Mouse (Mus musculus) ES-E14 (cell line): ENCODE results near the gene Cdkn1a. TPM values are rescaled to one million over a fixed set of nuclear protein-coding genes. Genes with fewer than 3 reads are reported as not detected.

Experiments used
- DNase-seq: peaks from one replicate; pipeline ENCODE4 v3.0.0-alpha.2; 2013; ENCODE audit warnings: low read depth, low spot score
- H3K27ac ChIP-seq: 2 replicates; pipeline ENCODE4 v1.5.1; 2012; ENCODE audit warnings: low read depth, mild to moderate bottlenecking, low read length, moderate library complexity, mixed read lengths; ENCODE audit not compliant: poor library complexity, insufficient read depth, severe bottlenecking
- H3K36me3 ChIP-seq: 2 replicates; pipeline ENCODE4 v1.6.1; 2012; ENCODE audit warnings: mild to moderate bottlenecking, low read length, moderate library complexity, mixed read lengths; ENCODE audit not compliant: control insufficient read depth, poor library complexity, insufficient read depth, severe bottlenecking
- H3K4me1 ChIP-seq, 2 experiments: fragments of 150-350 bp in 1 of 2; sonication (generic) in 1 of 2; 2 replicates each; pipeline ENCODE4 v1.6.1; 2012; ENCODE audit warnings: low read length in 2 of 2, mild to moderate bottlenecking in 1 of 2, mixed read lengths in 1 of 2; ENCODE audit not compliant: control insufficient read depth in 2 of 2, insufficient read depth in 2 of 2, poor library complexity in 1 of 2
- H3K4me3 ChIP-seq, 2 experiments: fragments of 150-350 bp in 1 of 2; sonication (generic) in 1 of 2; 2 replicates each; pipeline ENCODE4 v1.5.1; 2012; ENCODE audit warnings: low read length in 2 of 2, low read depth in 1 of 2, mild to moderate bottlenecking in 1 of 2, mixed read lengths in 1 of 2; ENCODE audit not compliant: insufficient read depth in 1 of 2, poor library complexity in 1 of 2, severe bottlenecking in 1 of 2
- H3K9ac ChIP-seq: 2 replicates; pipeline ENCODE4 v1.6.1; 2012; ENCODE audit warnings: low read depth, mild to moderate bottlenecking, low read length, mixed read lengths; ENCODE audit not compliant: poor library complexity, insufficient read depth, severe bottlenecking
- H3K9me3 ChIP-seq: fragments of 150-350 bp; sonication (generic); 2 replicates; pipeline ENCODE4 v1.6.1; 2012; ENCODE audit warnings: low read depth, mild to moderate bottlenecking, low read length; ENCODE audit not compliant: control insufficient read depth, insufficient read depth
- CHD2 ChIP-seq: IDR thresholded peaks from 2 replicates; pipeline ENCODE4 v1.6.1; 2014; ENCODE audit warnings: mild to moderate bottlenecking, low read depth, low read length, inconsistent platforms
- HCFC1 ChIP-seq: IDR thresholded peaks from 2 replicates; pipeline ENCODE4 v1.6.1; 2012; ENCODE audit warnings: low read length, inconsistent platforms, borderline replicate concordance; ENCODE audit not compliant: insufficient read depth
- MAFK ChIP-seq: IDR thresholded peaks from 2 replicates; pipeline ENCODE4 v1.6.1; 2014; ENCODE audit warnings: mild to moderate bottlenecking, low read depth, low read length, inconsistent platforms; ENCODE audit not compliant: insufficient read depth
- ZC3H11A ChIP-seq: IDR thresholded peaks from 2 replicates; pipeline ENCODE4 v1.6.1; 2012; ENCODE audit warnings: low read depth, mild to moderate bottlenecking, inconsistent platforms, low read length, borderline replicate concordance
- ZNF384 ChIP-seq: IDR thresholded peaks from 2 replicates; pipeline ENCODE4 v1.6.1; 2012; ENCODE audit warnings: low read depth, low read length, inconsistent platforms
- in situ Hi-C, 2 experiments: fragments of 600-800 bp; cut with MboI; formaldehyde crosslinking; loops; one replicate each; pipeline ENCODE4 v1.15.1; 2025; ENCODE audit warnings: low sequenced_read_pairs in 2 of 2, inconsistent platforms in 1 of 2; ENCODE audit not compliant: unreplicated experiment in 2 of 2
- total RNA-seq: library from RNA; depleted of rRNA; stranded (reverse); fragments of 300-350 nt; gene quantifications from 2 replicates; pipeline ENCODE4 v1.2.3, GENCODE M21; 2012

Gene Cdkn1a
- total RNA-seq, 1 experiment, result 32.3 TPM

DNA sequence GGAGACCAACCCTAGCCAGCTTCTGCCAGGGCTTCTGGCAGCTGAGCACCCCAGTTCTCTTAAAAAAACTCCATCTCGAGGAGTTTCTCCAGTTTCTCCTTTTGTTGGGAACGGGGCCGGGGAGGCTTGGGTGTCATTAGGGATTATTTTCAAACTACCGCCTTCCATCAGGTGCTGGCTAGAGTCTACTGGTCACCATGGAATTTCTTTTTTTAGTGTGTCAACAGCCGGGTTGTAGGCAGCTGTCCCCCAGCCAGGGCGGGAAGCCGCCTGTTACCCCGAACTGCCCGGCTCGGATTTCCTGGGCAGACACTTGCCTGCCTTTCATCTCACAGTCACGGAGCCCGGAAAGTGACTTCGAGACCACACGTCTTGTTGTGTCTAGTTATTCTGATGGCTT is 40.0 kb upstream of the Cdkn1a start:
- no peak overlapping the region for H3K4me3 ChIP-seq
- DNase-seq, result no peak
- H3K9ac ChIP-seq, result no peak overlapping the region
- in situ Hi-C loops, result no loop called here
- peaks cover 0 to 22% of the 10 kb centered on the region in 2 experiments; a peak in 2 of 4 replicates for H3K4me1 ChIP-seq
- H3K27ac ChIP-seq, result no peak overlapping the region
- peaks cover 6% of the 10 kb centered on the region for H3K36me3 ChIP-seq
- TF ChIP-seq ZC3H11A (no peak), CHD2 (no peak), HCFC1 (no peak), ZNF384 (no peak), MAFK (no peak)
- no peaks in the 10 kb centered on the region for H3K9me3 ChIP-seq

DNA sequence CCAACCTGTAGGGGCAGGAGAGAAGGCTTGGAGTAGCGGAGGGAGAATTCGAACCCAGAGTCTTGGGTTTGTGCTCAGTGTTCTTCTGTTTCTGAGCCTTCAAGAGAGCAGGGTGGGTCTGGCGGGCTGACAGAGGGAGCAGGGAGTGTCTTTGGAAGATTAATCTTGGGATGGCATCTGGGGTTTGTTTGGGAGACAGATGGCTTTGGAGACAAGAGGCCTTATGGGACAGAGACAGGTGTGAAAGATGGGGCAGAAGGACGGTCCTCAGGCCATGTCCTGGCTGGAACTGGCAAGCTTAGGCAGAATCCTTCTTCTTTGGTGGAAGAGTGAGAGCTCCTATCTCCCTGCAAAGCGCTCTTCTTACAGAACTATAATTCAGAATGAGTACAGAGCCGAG is 37.7 kb upstream of the Cdkn1a start:
- no peaks in the 10 kb centered on the region for H3K36me3 ChIP-seq
- no peak overlapping the region for H3K27ac ChIP-seq
- TF ChIP-seq CHD2 (no peak), ZNF384 (no peak), ZC3H11A (no peak), HCFC1 (no peak), MAFK (no peak)
- peaks cover 11 to 36% of the 10 kb centered on the region in 2 experiments for H3K4me1 ChIP-seq
- in situ Hi-C loops, result no loop called here
- H3K9me3 ChIP-seq, result no peaks in the 10 kb centered on the region
- H3K4me3 ChIP-seq, result no peak overlapping the region
- no peak for DNase-seq
- H3K9ac ChIP-seq, result no peak overlapping the region

- no peak for DNase-seq
- Histone ChIP-seq H3K36me3 (no peaks in the 10 kb centered on the region), H3K4me1 (peaks cover 12 to 40% of the 10 kb centered on the region in 2 experiments), H3K9ac (no peak overlapping the region; the same call in 1 of the 2 replicates), H3K4me3 (no peak overlapping the region), H3K9me3 (no peaks in the 10 kb centered on the region), H3K27ac (no peak overlapping the region)
- in situ Hi-C loops, result no loop called here
- TF ChIP-seq ZNF384 (no peak), HCFC1 (no peak)
Measured at GRCm38 (mm10) chr17:29053841-29054240, 36.9 kb upstream of the Cdkn1a start.

DNA sequence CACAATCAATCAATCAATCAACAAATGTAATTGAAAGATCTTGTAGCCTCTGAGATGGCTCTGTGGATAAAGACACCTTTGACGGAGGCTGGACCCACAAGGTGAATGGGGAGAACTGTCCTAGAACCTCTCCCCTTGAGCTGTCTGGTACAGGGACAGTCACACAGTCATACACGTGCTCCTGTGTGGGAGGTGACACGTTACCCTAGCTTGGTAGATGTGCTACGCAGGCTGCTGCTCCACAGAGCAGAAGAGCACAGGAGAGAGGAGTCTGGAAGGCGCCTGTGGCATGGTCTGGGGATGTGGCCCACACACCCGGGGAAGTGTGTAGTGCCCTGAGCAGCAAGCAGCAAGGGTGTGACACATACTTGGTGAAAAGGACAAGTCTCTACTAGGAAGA is 36.3 kb upstream of the Cdkn1a start:
- Histone ChIP-seq H3K4me3 (no peak overlapping the region), H3K9me3 (no peaks in the 10 kb centered on the region), H3K27ac (peak overlapping the region; percentile 49; the same call in 1 of the 2 replicates), H3K9ac (no peak overlapping the region), H3K4me1 (peaks cover 14 to 40% of the 10 kb centered on the region in 2 experiments), H3K36me3 (0 out of 2 replicates have a peak, but pooled peaks cover 2% of the 10 kb centered on the region)
- DNase-seq, result no peak
- TF ChIP-seq CHD2 (no peak), MAFK (no peak), HCFC1 (no peak), ZNF384 (no peak), ZC3H11A (no peak)
- in situ Hi-C loops, result no loop called here

DNA sequence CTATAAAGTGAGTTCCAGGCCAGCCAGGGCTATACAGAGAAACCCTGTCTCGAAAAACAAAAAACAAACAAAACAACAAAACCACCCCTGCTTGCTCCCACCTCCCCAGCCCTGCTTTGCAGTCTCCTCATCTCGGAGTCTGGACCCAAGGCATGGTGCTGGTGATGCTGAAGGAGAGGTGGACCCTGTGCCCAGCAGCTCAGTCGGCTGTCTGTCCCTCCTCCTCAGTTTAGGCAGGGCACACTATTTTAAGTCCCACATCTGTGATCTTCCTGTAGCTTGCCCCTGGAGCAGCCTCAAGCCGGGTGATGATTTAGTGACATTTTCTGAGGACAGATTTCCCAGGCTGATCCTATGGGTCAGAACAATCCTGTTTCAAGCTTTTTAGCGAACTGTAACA is 35.2 kb upstream of the Cdkn1a start:
- H3K4me1 ChIP-seq, result peaks cover 16 to 41% of the 10 kb centered on the region in 2 experiments
- 0 out of 2 replicates have a peak, but pooled peaks cover 2% of the 10 kb centered on the region for H3K36me3 ChIP-seq
- no peaks in the 10 kb centered on the region for H3K9me3 ChIP-seq
- H3K27ac ChIP-seq, result peak overlapping the region; percentile 36; the same call in 1 of the 2 replicates
- DNase-seq, result no peak
- H3K9ac ChIP-seq, result peak overlapping the region; percentile 50; the same call in 1 of the 2 replicates
- in situ Hi-C loops, result no loop called here
- TF ChIP-seq CHD2, result no peak
- 0 out of 2 replicates have a peak, but pooled peaks have one; percentile 17 for TF ChIP-seq ZNF384
- no peak overlapping the region for H3K4me3 ChIP-seq
